Mouse (Mus musculus) forebrain, postnatal 0 days (tissue): ENCODE measurements around the gene Sypl. TPM values are rescaled to one million over a fixed set of nuclear protein-coding genes. Genes with fewer than 3 reads are reported as not detected.
A peak's percentile ranks its signal among the peaks of the same experiment; 100 is the strongest.

ENCODE experiments used
- ATAC-seq: fragments of 200-750 bp; cut with Nextera tagmentation; 2 replicates; pipeline ENCODE4 v1.8.0; 2017; ENCODE audit warnings: mild to moderate bottlenecking, moderate library complexity
- DNase-seq: peaks from one replicate; pipeline ENCODE4 v3.0.0-alpha.2; 2015
- H3K27ac ChIP-seq: fragments of 300-500 bp; sonication (generic); 2 replicates; pipeline ENCODE4 v1.5.1; 2014; ENCODE audit warnings: low read depth, mild to moderate bottlenecking, antibody characterized with exemption, low read length, moderate library complexity, mixed read lengths
- H3K27me3 ChIP-seq: fragments of 300-500 bp; sonication (generic); 2 replicates; pipeline ENCODE4 v1.6.1; 2014; ENCODE audit warnings: mild to moderate bottlenecking, low read length, mixed read lengths; ENCODE audit not compliant: insufficient read depth
- H3K36me3 ChIP-seq: fragments of 300-500 bp; sonication (generic); 2 replicates; pipeline ENCODE4 v1.6.1; 2014; ENCODE audit warnings: mild to moderate bottlenecking, moderate library complexity; ENCODE audit not compliant: insufficient read depth
- H3K4me1 ChIP-seq: fragments of 300-500 bp; sonication (generic); 2 replicates; pipeline ENCODE4 v1.6.1; 2014; ENCODE audit warnings: antibody characterized with exemption; ENCODE audit not compliant: insufficient read depth
- H3K4me2 ChIP-seq: fragments of 300-500 bp; sonication (generic); 2 replicates; pipeline ENCODE4 v1.6.1; 2014; ENCODE audit warnings: low read depth, mild to moderate bottlenecking, moderate library complexity
- H3K4me3 ChIP-seq: fragments of 300-500 bp; sonication (generic); 2 replicates; pipeline ENCODE4 v1.5.1; 2014; ENCODE audit warnings: low read depth, low read length, mixed read lengths
- H3K9ac ChIP-seq: fragments of 300-500 bp; sonication (generic); 2 replicates; pipeline ENCODE4 v1.6.1; 2014; ENCODE audit warnings: mild to moderate bottlenecking
- H3K9me3 ChIP-seq: fragments of 300-500 bp; sonication (generic); 2 replicates; pipeline ENCODE4 v1.6.1; 2016; ENCODE audit warnings: low read length
- CTCF ChIP-seq: sonication (generic); IDR thresholded peaks from 2 replicates; pipeline ENCODE4 v1.5.1; 2016; ENCODE audit warnings: antibody characterized with exemption, control low read depth, low read depth
- WGBS: fragments of 180-500 bp; shearing (Covaris S2); extraction: QIAGEN DNeasy Blood & Tissue Kit; methylation state at CpG from one replicate; pipeline ENCODE4 v1.1.7; 2014; 5-methylcytosine and 5-hydroxymethylcytosine counted together
- polyA plus RNA-seq: library from polyadenylated mRNA; unstranded; fragments of >200 nt; fragmentation: Nextera tagmentation; extraction: Ambion mirVana; gene quantifications from 2 replicates; pipeline ENCODE4 v1.2.1, GENCODE M21; 2015
- total RNA-seq: library from RNA; depleted of rRNA; stranded (reverse); fragments of >200 nt; gene quantifications from 2 replicates; pipeline ENCODE4 v1.2.3, GENCODE M21; 2014

Gene Sypl
- total and polyA plus RNA-seq, 2 experiments from 2014 or later = 21.3 to 40.1 TPM

DNA sequence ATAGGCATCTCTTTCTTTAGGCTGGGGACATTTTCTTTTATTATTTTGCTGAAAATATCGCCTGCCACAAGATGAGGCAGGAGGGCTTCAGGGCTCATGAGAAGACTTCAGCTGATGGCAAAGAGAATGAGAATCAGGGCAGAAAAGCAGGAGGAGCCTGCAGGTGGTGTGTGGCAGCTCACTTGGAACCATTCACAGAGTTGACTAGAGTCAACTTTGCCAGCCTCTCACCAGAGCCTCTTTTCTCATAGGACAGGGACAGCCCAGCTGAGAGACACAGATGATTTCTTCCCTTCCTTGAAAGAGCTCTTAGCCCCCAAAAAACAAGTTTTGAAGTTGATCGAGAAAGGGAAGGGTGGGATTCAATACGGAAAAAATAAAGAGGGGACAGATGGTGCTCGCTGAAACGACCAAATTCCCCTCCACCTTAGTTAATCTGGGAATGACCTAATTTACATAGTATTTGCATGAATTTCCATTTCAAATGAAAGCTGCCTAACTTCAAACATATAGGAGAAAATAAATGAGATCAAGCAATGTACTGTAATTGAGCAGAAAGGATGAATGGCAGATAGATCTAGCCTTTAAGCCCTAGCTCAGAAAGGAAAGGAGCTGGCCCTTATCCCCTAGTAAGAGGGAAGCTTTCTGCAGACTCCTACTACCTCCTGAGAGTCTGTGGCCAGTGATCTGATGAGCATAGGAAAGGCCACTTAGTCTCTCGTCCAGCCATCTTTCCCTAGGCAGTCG lies 60.5 kb downstream of the Sypl start:
- no peaks in the 10 kb centered on the region for H3K27me3 ChIP-seq
- no peak for TF ChIP-seq CTCF
- peak overlapping the region; percentile 29; the same call in 1 of the 2 replicates for H3K27ac ChIP-seq
- H3K36me3 ChIP-seq = no peaks in the 10 kb centered on the region
- 13% methylated on average over 7 of the region's 7 CpGs for WGBS
- H3K4me3 ChIP-seq = no peak overlapping the region
- H3K4me2 ChIP-seq = no peak overlapping the region
- no peaks in the 10 kb centered on the region for H3K9me3 ChIP-seq
- no peaks in the 10 kb centered on the region for H3K4me1 ChIP-seq
- ATAC-seq (peak; percentile 47; the same call in 1 of the 2 replicates), DNase-seq (no peak)
- no peak overlapping the region for H3K9ac ChIP-seq

DNA sequence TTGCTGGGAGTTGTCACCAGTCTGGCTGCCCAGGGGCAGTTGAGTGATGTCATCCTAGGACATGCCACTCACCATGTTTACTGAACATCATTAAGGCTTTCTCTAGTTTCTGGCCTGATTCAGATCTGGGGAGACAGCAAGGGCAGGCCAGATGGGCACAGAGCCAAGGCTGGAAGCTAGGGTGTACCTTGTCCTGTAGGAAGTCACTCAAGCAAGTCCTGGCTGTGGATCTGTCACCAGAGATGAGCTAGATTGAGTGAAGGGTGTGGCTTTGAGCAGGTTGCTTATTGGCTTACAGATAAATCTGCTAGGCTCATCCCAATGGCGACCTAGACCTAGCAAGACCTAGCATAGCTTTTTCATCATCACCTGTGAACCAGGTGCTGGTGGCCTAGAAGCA lies 61.4 kb downstream of the Sypl start:
- DNase-seq = no peak
- Histone ChIP-seq H3K4me2 (no peak overlapping the region), H3K9me3 (no peaks in the 10 kb centered on the region), H3K27me3 (no peaks in the 10 kb centered on the region), H3K27ac (no peak overlapping the region; the same call in 1 of the 2 replicates), H3K4me3 (no peak overlapping the region), H3K9ac (no peak overlapping the region), H3K4me1 (no peaks in the 10 kb centered on the region), H3K36me3 (no peaks in the 10 kb centered on the region)
- TF ChIP-seq CTCF = no peak
- no peak; the same call in 1 of the 2 replicates for ATAC-seq
- 92% methylated on average over 1 of the region's 1 CpGs for WGBS

DNA sequence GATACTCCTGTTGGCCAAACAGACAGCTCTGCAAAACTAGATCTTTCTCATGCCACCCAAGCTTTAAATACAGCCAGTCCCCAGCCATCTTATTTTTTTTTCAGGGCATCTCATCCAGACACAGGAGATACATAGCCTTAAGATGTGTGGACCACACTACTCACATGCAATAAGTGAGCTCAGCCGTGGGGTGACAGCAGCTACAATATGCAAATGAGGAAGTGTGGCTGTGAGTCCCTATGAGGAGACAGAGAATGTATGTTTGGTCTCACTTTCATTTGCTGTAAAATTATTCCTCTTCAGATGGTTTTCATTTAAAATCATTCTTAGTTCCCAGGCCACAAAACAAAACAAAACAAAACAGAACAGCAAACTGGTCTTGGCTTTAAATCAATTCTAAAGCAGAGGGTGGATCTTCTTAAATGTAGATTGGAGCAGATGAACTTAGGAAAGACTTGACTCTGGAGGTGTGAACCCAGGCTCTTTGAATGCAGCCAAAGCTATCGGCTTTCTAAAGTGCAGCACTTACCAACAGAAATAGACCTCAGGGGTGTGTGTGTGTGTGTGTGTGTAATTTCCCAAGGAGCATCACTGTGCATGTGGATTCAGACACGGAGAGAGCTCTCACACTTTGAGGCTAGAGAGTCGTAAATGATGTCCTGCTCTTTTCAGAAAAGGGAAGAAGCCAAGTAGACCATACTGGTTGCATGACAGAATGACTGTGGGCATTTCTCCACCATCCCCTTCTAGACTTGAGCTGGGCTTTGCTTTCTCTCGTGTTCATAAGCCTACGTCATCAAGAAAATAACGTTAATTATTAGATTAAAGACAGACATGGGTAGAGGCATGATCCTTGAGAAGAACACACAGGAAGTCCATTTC lies 63.4 kb downstream of the Sypl start:
- Histone ChIP-seq H3K4me1 (no peaks in the 10 kb centered on the region), H3K36me3 (no peaks in the 10 kb centered on the region), H3K27ac (no peak overlapping the region), H3K9ac (no peak overlapping the region), H3K27me3 (no peaks in the 10 kb centered on the region), H3K4me3 (no peak overlapping the region), H3K9me3 (no peaks in the 10 kb centered on the region), H3K4me2 (no peak overlapping the region)
- WGBS = 68% methylated on average over 7 of the region's 7 CpGs
- TF ChIP-seq CTCF = no peak
- ATAC-seq = peak; percentile 21; the same call in 1 of the 2 replicates
- DNase-seq = no peak

DNA sequence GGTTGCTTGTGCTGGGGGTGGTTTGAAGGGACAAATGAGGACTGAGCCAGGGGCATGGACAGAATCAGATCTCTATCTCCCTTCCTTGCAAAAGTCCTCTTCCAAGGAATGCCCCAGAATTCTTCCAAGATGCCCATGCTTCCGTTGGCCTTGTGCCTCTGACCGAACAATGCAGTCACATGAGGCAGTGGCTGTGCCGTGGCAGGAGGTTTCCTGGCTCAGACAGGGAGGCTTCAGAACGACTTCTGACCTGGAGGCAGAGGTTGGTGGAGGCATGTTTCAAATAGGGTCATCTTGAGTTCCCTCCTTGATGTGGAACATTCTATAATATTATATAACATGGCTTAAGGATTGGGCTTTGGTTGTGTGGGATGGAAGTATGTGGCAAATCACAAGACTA lies 64.9 kb downstream of the Sypl start:
- Histone ChIP-seq H3K36me3 (no peaks in the 10 kb centered on the region), H3K27ac (no peak overlapping the region), H3K9me3 (no peaks in the 10 kb centered on the region), H3K27me3 (no peaks in the 10 kb centered on the region), H3K4me3 (no peak overlapping the region), H3K4me2 (no peak overlapping the region), H3K9ac (no peak overlapping the region), H3K4me1 (no peaks in the 10 kb centered on the region)
- no peak for TF ChIP-seq CTCF
- WGBS = 65% methylated on average over 4 of the region's 4 CpGs
- DNase-seq (no peak), ATAC-seq (no peak)

DNA sequence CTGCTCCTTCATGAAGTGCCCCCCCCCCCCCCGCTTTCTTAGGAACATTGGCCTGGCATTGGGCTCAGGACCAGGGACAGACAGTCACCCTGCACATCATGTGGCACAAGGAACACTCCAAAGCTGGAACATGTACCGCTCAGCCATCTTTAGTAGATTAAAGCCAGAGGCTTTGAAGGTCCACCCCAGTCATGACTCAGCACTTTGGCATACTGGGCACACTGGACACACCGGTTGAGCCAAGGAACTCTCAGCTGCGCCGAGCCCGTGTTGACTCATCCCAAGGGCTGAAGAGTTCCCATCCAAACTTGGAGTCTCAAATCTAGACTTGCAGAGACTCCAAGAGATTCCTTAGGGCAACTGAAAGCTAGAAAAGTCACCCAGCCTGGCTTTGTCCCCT lies 66.3 kb downstream of the Sypl start:
- H3K4me3 ChIP-seq = no peak overlapping the region
- ATAC-seq (no peak), DNase-seq (no peak)
- no peak overlapping the region for H3K4me2 ChIP-seq
- no peaks in the 10 kb centered on the region for H3K9me3 ChIP-seq
- H3K9ac ChIP-seq = no peak overlapping the region
- no peaks in the 10 kb centered on the region for H3K27me3 ChIP-seq
- H3K36me3 ChIP-seq = no peaks in the 10 kb centered on the region
- 90% methylated on average over 5 of the region's 6 CpGs for WGBS
- H3K4me1 ChIP-seq = no peaks in the 10 kb centered on the region
- no peak for TF ChIP-seq CTCF
- no peak overlapping the region for H3K27ac ChIP-seq

DNA sequence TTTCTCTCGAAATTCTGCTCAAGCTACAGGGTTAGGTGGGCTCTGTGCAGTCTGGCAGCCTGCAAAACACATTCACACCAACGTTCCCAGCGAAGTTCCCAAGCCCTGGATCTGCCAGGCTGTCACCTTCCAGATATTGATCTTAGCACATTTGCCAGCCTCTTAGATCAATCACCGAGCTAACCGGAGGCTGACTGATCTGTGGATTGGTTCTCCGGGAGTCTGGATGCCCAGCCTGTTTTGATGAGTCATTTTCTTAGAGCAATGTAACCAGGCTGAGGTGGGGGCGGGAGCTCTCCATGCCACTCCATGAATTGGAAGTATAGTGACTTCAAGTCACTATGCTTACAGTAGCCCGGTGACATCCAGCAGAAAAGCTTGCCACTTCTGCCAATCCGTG lies 67.4 kb downstream of the Sypl start:
- no peak for ATAC-seq
- DNase-seq = no peak
- no peaks in the 10 kb centered on the region for H3K9me3 ChIP-seq
- H3K27ac ChIP-seq = no peak overlapping the region
- no peaks in the 10 kb centered on the region for H3K27me3 ChIP-seq
- no peak overlapping the region for H3K4me2 ChIP-seq
- H3K4me1 ChIP-seq = no peaks in the 10 kb centered on the region
- no peak overlapping the region for H3K9ac ChIP-seq
- TF ChIP-seq CTCF = no peak
- no peaks in the 10 kb centered on the region for H3K36me3 ChIP-seq
- H3K4me3 ChIP-seq = no peak overlapping the region
- WGBS = 85% methylated on average over 9 of the region's 9 CpGs

DNA sequence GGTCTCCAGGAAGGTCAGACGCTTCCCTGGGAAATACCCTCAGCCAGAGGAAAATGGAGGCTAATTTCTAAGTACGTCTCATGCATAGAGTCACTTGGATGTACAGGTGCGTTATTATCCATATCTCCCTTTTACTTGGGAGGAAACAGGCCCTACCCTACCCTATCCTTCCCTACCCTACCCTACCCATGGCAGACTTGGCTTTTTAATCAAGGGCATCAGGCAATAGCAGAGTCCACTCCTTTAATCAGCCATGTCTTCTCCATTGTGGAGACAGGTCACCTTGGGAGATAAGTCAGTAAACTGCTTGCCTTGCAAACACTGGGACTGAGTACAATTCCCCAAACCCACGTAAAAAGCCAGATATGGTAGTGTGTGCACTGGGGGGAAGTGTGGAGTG lies 68.1 kb downstream of the Sypl start:
- TF ChIP-seq CTCF = no peak
- no peak overlapping the region for H3K4me2 ChIP-seq
- no peak overlapping the region for H3K27ac ChIP-seq
- no peaks in the 10 kb centered on the region for H3K27me3 ChIP-seq
- H3K4me3 ChIP-seq = no peak overlapping the region
- no peak overlapping the region for H3K9ac ChIP-seq
- DNase-seq (no peak), ATAC-seq (no peak)
- H3K36me3 ChIP-seq = no peaks in the 10 kb centered on the region
- H3K9me3 ChIP-seq = no peaks in the 10 kb centered on the region
- 95% methylated on average over 4 of the region's 4 CpGs for WGBS
- no peaks in the 10 kb centered on the region for H3K4me1 ChIP-seq
